Mouse (Mus musculus) small intestine, adult 2 months (tissue): ENCODE results near the gene Olfr113.

Source experiments
- CTCF ChIP-seq: fragments of 200-500 bp; IDR thresholded peaks from 2 replicates; pipeline ENCODE4 v1.5.1; 2012; ENCODE audit warnings: low read depth, mild to moderate bottlenecking, control low read depth, inconsistent platforms, low read length, moderate library complexity, mixed read lengths; ENCODE audit not compliant: insufficient replicate concordance, insufficient read length; ENCODE audit errors: extremely low read depth
- POLR2A ChIP-seq: fragments of 200-500 bp; IDR thresholded peaks from 2 replicates; pipeline ENCODE4 v1.6.1; 2012; ENCODE audit warnings: low read depth, mild to moderate bottlenecking, control low read depth, inconsistent platforms, low read length, moderate library complexity

DNA sequence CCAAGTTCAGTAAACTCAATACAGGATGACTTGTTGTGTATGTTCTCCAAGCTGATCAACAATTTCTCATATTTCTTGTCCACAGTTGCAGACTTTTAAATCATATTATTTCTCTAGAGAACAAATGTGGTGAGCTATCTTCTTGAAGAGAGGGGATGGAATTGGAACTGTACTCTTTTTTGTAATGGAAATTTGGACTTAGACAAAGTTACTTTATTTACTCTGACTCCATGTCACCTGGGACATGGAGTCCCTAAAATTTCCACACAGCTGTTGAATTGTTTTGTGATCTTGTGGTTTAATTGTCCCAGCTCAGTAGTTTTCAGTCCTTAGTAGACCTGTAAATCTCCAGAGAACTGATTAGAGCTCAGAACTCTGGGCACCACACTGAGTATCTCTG, 15.2 kb upstream of the Olfr113 start, which contains the start of gene Olfr114:
- TF ChIP-seq CTCF (no peak), POLR2A (no peak)
